Mouse (Mus musculus): ENCODE measurements around the gene Ccdc12.

- no peak for TF ChIP-seq NANOG (IDR thresholded peaks at IDR 0.05; ENCODE audit: borderline replicate concordance, low read length)
- TF ChIP-seq CTCF (conservative IDR thresholded peaks at IDR 0.05; ENCODE audit: low read length), result no peak
- TF ChIP-seq POU5F1 (IDR thresholded peaks at IDR 0.05; ENCODE audit: borderline replicate concordance, low read length), result no peak
Measured at GRCm38 (mm10) chr9:110760886-110761285, 104.6 kb downstream of the Ccdc12 start.
